Mouse (Mus musculus): ENCODE results near the gene Ankrd1.

DNA sequence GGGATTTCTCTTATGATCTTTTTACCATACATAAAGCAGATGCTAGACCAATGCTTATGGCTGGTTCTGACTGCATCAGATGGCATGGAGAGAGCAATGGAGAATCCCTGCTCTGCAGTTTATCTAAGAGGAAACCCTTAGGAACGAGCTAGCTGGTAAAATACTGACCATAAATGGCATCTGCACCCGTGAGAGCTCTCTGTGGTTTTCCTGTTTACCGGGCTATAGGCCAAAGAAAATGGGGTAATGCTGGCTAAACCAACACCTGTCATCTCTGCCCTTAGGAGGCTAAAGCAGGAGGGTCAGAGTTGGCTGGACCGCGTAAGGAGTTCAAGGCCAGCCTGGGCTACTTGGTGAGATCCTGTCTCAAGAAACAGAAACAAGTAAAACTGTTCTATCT is 16.0 kb downstream of the Ankrd1 start:
- TF ChIP-seq EP300 (IDR thresholded peaks at IDR 0.05; ENCODE audit: low read length) (no peak), USF1 (IDR thresholded peaks at IDR 0.05; ENCODE audit: low read depth, low read length) (no peak), POLR2A (IDR thresholded peaks at IDR 0.05; ENCODE audit: low read depth, low read length) (no peak), CHD2 (IDR thresholded peaks at IDR 0.05; ENCODE audit: low read length) (no peak)
